Mouse (Mus musculus): ENCODE data around the gene Acads.
"Not testable (repeated sequence)": the region's sequence is repeated elsewhere in the genome, so short reads cannot be mapped to it uniquely, and the experiment has no call there.

The Acads gene

DNA sequence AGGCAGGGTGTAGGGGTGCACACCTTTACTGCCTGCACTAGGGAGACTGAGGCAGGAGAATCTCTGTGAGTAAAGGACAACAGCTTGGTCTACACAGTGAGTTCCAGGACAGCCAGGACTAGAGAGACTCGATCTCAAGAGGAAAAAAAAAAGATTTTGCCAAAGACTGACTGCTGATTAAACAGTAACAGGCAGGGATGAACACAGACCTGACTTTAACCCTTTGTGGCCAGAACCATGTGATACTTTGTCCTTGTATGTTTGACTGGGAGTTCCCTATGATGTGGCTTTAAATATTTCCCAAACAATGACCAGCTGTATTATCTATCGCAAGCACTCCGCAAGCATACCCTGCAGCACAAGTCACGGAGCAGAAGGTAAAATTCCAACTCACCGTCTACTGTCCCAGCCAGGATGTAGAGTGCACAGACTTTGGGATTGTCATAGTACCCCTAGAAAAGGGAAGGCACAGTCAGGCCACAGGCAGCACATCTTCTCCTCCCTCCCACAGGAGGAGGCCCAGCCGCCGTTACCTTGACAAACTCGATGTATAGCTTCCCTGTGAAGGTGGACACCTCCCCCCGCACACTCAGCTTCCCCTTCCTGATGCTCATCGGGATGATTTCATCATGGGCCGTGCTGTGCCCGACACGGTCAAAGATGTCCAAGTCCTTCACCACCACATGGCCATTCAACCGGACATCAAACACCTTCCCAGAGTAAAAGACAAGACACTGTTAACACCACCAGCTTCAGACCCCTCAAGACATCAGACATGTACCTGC, 30.7 kb upstream of the Acads start:
- DNase-seq (ENCODE audit: low spot score in 2 of 2): no peak

DNA sequence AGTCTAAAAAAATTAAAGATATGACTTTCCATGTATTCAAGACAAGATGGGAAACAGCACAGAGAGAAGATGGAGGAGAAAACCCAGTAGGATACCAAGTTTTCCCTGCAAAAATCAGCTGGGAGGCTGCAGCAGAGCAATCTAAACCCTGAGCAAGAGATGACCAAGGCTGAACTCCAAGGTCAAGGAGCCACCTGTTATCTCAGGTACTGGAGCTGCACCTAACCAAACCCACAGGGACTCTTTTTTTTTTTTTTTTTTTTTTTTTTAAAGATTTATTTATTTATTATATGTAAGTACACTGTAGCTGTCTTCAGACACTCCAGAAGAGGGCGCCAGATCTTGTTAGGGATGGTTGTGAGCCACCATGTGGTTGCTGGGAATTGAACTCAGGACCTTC, 29.7 kb upstream of the Acads start:
- DNase-seq (ENCODE audit: low spot score in 2 of 2): not testable (repeated sequence)

DNA sequence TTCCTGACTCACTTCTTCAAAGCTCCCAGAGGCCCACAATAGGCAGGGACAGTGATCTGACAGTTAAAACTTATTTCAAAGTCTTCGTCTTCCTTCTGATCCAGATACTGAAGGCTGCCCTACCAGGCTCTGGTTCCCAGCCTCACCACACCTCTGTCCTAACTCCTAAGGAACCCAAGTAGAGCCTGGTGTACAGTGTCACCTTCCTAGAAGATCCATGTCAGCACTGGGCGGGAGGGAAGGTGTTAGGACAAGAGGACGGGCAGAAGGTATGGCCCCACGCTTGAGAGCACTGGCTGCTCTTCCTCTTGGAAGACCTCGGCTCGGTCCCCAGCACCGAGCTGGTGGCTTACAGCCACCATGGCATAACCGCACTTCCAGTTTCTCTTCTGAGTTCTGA, 29.2 kb upstream of the Acads start:
- no peak for DNase-seq (ENCODE audit: low spot score in 2 of 2)

DNA sequence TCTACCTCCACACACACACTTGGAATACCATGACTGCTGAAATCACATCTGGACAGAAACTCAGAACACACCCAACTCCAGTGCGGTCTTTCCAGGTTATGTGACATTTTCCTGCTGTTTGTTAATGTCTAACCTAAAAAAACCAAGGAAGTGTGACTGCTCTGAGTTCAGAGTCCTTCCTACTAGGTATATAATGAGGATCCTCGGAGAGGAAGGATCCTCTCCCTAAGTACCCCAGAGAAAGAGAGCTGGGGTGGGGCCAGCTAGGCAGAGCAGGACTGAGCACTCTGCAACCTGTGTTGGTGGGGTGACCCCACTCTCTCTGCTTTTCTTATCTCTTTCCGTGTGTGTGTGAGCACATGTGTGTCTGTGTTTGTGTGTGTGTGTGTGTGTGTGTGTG, 28.2 kb upstream of the Acads start:
- DNase-seq (ENCODE audit: low spot score in 2 of 2): no peak

DNA sequence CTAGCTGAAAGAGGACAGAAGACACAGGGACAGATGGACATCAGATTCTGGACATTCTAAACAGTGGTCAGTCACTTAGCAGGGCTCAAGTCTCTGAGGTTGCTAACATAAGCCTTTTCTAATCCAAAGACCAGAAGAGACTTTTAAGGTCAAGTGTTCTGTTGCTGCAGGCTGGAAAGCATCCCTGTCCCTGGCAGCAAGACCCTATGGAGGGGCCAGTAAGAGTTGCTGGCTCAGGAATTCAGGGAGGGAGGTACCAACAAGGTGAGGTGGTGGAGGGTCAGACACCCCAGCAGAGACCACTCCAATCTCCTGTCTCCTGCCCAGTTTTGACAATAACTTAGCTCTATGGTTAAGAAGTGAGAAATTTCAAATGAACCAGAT, 27.6 kb upstream of the Acads start:
- no peak for DNase-seq (ENCODE audit: low spot score in 2 of 2)

DNA sequence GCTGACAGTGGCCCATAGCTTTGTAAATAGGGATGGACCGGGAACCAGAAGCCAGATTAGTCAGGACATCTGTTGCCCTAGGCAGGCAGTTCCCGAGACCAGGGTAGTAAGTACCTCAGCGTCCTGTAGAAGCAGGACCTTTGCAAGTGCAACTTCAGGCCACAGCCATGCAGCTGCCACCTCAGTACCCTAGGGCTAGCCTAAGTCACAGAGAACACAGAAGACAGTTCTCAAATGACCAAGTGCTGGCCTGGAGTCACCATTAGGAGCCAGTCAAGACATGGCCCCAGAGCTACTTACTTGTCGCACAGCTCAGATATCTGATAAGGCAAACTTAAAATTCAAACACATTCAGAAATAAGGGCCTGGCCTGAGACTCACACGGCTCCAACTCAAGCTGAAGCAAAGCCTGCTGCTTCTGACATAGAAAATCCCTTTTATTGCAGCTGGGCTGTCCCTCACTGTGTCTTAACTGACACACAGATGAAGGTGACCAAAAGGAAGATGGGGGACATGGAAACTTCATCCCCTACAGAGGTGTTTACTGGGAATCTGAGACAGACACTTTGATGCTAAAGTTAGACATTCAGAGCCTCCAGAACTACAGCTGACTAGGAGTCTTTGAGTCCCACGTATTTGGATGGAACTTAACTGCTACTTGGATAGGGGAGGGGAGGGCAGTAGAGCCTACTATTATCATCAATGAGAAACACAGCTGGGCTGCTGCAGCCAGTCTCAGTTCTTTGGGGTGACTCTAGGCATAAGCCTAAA, 27.0 kb upstream of the Acads start:
- DNase-seq (ENCODE audit: low spot score in 2 of 2): no peak

DNA sequence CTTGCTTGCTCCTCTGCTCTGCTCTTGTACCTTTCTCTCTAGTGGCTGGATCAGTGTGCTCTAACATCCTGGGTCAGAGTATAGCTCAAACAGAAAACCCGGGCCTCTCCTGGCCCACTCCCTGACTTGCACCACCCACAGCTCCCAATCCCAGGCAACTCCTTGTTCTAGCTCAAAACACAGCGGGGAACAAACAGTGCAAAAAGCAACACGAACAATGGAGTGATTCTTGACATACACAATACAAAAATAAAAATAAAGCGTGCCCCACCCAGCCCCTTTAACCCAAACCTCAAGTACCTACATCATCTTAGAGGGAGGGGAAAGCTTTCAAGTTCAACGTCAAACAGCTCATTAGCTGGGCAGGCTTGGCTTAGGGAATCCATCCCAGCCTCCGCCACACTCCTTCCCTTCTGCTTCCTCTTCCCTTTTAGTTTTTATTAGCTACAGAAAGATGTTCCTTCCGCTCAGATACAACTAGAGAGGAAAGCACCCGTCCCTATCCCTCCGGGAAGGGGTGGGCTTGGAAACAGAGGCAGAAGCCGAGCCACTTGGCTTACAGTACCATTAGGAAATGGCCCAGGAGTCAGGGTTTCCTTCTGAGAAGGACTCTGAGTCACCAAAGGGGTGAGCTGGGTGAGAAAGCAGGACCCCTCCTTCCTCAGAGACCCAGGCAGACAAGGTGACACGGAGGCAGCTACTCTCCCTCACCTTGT, 26.3 kb upstream of the Acads start:
- no peak for DNase-seq (ENCODE audit: low spot score in 2 of 2)

DNA sequence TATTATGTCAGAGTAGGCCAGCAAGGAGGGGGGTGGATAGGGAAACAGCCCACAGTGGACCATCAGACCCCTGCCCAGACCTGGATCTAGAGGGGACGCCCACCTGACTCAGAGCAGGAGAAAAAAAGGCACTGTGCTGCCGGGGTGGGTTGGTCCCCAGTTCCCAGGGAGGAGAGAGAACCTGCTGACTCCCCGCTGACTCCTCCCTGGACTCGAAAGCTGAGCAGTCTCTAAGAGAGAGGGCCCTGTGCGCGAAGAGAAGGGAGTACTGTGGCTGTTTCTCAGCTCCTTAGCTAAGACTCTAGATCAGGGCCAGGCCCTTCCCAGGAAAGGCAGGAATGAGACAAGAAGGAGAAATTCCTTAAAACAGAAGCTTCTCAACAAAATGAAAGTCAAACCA, 25.3 kb upstream of the Acads start:
- DNase-seq (ENCODE audit: low spot score in 2 of 2): no peak

DNA sequence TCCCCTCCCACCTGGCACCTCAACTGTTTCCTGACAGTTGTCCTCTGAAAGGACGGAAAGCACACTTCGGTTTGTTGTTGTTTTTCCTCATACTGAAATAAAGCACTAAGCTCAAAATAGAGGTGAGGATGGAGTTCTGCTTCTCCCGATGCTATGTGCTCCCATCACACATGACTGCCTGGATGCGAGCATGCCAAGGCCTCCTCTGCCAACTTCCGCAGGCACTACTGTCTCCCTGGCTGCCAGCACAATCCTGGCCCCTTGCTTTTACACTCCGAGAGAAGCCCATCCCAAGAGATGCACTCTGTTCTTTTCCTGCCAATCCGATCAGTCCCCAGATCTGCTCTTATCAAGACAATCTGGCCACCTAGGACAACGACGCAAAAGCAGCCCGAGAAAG, 24.4 kb upstream of the Acads start:
- no peak for DNase-seq (ENCODE audit: low spot score in 2 of 2)

DNA sequence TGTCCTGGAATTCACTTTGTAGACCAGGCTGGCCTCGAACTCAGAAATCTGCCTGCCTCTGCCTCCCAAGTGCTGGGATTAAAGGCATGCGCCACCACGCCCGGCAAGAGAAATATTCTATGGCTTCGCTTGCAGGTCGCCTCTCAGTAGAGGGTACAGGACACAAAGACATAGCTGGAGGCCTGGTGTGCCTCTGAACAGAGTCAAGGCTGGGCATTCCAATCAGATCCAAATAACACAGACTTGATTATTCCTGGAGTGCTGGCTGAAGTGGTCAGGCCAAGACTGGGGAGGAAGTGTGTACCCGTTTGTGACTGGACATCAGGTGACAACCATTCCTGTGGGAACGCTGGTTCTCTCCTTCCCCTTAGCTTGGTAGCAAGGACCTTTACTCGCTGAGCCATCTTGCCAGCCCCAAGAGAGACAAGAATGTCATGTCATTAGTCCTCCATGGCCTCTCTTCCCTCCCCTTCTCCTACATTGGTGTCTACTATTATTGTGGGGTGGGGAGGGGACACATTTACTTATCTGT, 23.1 kb upstream of the Acads start:
- no peak for DNase-seq (ENCODE audit: low spot score in 2 of 2)

DNA sequence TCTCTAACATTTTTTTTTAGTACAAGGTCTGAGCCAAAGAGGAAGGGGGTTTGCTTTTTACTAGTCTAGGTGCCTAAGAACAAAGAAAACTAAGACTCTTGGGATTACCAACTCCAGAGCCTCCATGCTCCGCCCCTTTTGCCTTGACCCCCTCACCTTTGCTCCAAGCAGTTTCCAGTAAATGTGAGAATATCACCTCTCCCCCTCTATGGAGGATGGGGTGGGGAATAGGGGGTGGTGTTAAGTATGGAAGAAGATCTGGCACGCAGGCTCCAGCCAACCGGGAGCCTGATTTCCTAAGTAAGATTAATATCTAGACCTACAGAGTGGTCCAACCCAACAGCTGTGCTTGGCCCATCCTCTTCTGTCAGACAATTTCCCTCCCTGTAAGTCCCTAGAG, 21.6 kb upstream of the Acads start:
- no peak for DNase-seq (ENCODE audit: low spot score in 2 of 2)

DNA sequence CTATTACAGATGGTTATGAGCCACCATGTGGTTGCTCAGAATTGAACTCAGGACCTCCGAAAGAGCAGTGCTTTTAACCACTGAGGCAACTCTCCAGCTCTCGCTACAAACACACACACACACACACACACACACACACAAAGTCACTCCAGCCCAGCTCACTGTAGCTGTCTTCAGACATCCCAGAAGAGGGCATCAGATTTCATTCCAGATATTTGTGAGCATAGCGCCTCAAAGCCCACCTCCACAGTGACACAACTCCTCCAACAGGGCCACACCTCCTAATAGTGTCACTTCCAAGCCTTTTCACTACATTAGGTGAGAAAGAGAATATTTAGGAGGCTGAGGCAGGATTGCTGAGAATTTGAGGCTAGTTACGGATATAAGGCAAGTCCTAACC, 20.0 kb upstream of the Acads start:
- no peak for DNase-seq (ENCODE audit: low spot score in 2 of 2)

DNA sequence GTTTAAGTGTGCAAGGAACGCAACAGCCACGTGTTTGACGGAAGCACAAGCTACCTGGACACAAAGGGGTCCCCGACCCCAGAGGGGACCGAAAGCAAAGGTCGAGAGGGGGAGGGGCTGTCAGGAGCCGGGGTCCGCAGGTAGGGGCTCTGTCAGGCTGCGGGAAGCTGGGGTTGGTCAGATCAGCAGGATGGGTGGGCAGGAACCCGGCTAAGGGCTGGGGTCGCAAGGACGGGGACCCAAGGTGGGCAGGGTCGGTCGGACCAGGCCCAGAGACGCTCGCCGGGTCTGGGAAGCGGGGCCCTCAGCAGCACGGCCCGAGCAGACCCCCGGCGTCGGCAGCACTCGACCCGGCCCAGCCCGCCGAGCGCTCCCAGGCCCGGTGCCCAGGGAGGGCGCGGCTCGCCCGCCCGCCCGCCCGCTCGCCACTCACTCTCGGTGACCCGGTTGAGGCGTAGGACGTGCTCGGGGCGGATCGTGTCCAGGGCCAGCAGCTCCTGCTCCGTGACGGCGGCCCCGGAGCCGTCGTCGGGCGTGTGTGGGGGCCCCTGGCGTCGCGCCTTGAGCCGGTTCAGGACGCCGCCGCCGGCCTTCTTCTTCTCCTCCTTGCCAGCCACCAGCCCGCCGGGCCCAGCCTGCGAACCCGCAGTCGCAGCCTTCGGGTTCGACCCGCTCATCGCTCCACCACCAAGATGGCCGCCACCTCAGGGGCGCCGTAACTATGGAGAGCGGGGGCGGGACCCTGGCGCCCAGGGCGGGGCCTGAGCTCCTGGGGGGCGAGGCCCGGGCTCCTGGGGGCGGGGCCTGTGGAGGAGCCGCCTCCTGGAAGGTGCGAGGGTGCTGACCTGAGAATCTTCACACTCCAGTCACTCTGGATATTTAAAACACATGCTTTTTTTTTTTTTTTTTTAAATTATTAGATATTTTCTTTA, 15.4 kb upstream of the Acads start, which contains the start of gene Unc119b:
Gene Unc119b, minus strand, starts transcription at position 742 of the 932 bp plus-strand sequence.
- DNase-seq (ENCODE audit: low spot score in 2 of 2): peak; percentile 80 to 88

DNA sequence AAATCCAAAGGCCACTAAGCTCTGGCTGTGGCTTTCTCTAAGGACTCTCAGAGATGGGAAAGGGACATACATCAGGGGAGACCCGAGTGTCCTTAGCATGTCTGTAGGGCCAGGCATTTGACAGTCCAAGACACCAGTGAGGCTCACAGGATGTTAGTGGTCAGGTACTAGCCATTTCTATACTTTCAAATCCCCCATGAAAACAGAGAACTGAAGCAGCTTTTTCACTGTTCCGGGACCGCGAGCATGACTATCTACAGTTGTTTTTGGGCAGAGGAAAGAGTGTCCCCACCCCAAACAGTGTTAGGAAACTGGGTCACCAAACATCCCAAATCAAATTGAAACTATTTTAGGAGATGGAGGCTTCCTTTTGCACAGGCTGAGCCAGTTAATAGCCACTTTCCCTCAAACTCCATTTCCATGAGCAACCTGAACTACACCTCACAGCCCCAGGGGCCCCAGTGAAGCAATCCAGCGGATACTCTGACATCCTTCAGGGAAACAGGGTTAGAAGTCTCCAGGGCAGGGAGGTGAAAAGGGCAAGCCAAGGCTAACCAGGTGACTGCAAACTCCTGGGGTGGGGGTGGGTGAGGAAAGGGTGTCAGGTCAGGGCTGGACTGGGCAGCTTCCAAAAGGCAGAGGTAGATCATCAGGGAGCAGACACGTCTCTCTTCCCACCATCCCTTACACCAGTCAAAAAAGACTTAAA, 14.4 kb upstream of the Acads start:
- DNase-seq (ENCODE audit: low spot score in 2 of 2): no peak

DNA sequence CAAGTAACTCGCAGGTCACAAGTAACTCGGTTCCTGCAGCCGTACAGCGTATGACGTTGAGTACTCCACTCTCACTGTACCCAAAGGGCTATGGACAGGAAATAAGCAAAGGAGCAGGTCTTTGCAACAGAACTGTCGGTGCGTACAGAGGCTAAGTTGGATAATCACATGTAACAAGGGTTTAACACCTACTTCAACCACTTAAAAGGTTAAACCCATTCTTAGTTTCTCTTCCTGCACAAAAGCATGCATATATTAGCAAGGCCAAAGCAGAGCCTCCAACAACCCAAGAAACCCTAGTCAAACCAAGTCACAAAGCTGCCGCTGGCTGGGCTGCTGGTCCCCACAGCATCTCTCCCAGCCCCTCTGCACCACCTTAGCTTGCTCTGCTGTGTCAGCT, 13.3 kb upstream of the Acads start:
- DNase-seq (ENCODE audit: low spot score in 2 of 2): no peak

DNA sequence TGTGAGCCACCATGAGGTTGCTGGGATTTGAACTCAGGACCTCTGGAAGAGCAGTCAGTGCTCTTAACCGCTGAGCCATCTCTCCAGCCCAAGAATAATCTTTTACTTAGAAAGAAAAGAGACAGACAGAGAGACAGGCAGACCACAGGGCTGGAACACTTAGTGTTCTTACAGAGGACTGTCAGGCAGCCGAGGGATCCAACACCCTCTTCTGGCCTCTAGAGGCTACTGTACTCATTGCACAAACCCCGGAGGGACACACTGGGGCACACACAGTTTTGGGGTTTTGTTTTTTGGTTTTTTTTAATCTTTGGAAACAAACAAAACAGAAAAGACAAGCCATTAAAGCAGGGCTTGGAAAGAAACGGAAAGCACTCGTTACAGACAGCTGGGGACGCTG, 10.2 kb upstream of the Acads start:
- no peak for DNase-seq (ENCODE audit: low spot score in 2 of 2)

DNA sequence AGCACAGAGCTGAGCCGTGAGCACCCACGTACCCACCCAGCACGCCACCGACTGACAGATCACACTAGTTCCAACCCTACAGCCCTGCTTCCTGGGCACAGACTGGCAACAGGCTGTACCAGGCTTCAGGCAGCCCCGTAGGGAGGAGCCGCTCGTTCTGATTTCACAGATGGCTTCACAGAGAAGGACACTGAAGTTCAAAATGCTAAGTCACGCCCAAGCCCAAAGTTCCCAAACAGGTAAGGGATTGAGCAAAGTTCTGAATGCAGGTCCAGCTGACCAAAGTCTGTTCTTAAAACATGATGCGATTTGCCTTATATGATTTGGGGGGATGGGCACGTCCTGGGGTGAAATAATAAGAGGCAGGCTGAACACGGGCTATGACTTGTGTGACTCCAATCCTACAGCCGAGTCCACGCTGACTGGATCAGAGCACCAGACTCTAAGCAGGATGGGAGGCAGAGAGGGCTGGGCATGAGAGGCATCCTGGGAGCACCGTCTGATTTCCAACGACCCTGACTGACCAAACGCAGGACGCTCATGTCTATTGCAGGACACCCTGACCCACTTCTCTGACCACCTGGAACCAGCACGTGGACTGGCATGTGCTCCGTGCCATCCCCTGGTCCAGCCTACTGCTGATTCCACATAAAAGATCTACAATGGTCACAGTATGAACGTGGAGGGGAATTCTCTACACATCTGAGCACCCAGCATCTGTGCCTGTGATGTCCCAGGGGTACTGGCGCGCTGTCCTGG, 8.5 kb upstream of the Acads start:
- no peak for DNase-seq (ENCODE audit: low spot score in 2 of 2)

DNA sequence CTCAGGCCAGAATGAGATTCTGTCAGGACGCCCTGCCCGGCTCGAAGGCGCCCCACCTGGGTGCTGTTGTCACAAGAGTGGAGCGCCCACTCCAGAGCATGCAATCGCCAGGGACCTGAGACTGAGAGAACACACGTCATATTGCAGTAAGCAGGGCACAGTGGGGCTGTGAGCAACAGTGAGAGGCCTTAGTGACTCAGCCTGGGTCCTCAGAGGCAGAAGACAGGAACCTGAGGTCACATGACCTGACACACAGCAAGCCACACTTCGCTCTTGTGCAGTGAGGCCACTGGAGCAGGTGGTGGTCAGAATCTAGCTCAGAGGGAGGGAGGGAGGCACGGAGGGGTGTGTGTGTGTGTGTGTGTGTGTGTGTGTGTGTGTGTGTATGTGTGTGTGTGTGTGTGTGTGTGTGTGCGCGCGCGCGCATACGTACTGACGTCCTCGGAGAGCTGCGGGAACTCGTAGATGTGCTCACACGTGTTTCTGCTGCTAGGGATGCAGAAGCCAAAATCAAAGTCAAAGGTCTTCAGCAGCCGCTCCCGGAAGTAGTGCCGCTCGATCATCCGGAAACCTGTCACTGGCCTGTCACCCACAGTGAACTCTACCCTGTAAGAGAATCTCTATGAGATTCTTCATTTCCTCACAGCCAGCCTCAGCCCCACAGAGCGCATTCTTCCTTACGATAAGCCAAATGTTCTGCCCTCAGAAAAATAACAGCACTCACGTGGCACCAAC, 7.6 kb upstream of the Acads start:
- DNase-seq (ENCODE audit: low spot score in 2 of 2): peak in 1 of 2 experiments; percentile 28

DNA sequence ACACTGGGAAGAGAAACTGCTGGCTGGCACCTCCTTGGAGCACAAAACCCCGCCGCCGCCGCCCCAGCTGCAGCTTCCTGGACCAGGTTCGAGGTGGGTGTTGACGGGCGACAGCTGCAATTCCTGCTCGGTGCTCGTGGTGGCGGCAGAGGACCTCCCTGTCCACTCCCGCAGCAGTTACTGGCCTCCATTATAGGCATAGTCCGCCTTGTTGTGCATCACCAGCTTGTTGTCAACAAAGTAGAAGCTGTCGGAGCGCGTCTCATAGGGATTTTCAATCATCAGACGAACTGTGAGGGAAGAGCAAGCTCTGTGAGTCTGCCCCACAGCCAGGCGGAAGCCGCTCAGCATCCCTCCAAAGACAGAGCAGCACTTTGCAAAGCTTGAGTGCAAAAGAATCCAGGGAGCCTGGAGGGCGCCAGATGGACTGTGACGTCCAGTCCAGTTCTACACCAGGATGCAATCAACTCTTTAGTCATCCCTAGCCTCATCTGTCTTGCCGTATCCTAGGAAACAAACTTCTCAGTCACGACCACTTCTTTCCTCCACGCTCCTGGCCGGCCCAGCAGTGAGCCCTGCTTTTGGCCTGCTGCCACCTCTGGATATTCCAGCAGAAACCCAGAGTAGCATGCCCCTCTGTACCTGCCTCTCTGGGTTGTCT, 6.2 kb upstream of the Acads start:
- peak; percentile 71 to 74 for DNase-seq (ENCODE audit: low spot score in 2 of 2)

Data from urinary bladder, adult 18-20 months (tissue).